Mouse (Mus musculus): ENCODE measurements around the gene Padi2.

The Padi2 gene

GRCm38 (mm10) chr4:140959128-140959679 lies 53.1 kb downstream of the Padi2 start:
- no peak for DNase-seq (ENCODE audit: low read depth, low spot score)

- no peak for DNase-seq (ENCODE audit: low read depth, low spot score)
Observed at GRCm38 (mm10) chr4:140959715-140960479, 53.8 kb downstream of the Padi2 start.

GRCm38 (mm10) chr4:140960781-140961466 lies 54.8 kb downstream of the Padi2 start, which contains the start of gene Sdhb:
Gene Sdhb (plus strand): TSS chr4:140961203.
- peak; percentile 99 for DNase-seq (ENCODE audit: low read depth, low spot score)

DNA sequence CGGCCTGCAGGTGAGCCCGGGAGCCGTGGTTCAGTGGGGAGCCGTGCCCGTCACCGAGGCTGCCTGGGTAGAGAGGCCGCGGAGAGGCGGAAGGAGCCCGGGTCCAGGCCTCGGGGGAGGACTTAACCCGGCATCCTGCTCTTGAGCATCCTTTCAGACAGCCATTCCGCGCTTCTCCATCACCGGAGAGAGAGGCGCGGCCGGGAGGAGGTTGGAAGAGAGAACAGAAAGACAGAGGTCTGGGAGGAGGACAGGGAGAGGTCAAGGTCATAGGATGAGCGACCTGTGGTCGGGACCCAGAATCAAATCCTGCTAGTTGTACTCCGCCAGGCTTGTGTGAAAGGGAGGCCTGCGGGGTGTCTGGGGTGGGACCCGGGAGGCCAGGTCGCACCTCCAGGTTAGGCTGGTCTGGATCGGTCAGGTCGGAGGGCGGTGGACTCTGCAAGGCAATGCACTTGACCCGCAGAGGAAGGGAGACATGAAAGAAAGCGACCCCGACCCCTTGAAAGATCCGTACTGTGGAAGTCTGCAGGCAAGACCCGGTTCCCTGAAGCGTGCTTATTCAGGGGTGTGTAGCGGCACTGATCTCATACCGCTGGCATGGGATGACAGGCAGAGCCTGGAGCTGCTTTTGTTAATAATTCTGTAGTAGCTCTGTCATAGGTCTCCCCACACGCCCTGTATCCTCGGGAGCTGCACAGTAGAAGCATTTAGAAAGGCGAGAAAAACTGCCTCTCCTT lies 55.5 kb downstream of the Padi2 start:
- DNase-seq (ENCODE audit: low read depth, low spot score): no peak

DNA sequence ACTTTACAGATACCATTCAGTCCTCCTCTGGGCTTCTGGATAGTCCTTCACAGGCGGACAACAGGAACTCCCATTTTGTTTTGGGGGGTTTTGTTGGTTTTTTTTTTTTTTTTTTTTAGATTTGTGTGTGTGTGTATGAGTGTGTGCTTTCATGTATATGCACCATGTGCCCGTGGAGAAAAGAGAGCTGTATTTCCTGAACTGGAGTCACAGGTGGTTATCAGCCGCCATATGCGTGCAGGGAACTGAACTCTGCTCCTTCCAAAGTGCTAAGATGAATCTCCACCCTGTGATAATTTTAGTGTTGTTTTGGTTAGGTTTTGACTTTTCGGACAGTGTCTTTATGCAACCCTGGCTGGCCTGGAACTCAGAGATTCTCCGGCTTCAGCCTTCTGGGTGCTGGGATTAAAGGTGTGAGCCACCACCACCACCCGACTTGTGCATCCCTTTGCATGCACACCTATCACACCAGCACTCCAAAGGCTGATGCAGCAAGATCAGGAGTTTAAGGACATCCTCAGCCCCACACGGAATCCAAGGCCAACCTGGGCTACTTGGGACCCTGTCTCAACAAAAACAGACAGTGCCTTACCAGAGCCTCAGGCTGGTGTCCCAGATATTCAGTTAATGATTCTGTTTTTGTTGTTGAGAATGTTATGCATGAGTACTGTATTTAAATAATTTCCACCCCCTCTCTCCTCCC lies 56.2 kb downstream of the Padi2 start:
- no peak for DNase-seq (ENCODE audit: low read depth, low spot score)

DNA sequence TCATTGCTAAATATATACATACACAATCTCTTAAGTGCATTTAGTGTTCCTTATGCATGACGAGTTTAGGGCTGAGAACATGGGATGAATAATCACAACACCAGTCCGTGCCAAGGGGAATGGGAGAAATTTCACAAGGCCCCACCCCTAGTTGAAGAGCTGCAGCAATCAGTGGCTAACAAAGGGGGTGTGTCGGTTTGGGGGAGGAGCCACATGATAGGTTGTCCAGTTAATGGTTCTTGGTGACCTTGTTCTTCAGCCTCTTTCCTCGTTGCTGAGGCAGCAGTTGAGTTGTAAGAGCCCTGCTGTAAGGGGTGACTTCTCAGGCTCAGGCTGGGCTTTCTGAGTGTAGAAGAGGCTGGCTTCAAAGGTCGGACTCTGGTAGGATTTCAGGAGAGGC lies 56.8 kb downstream of the Padi2 start:
- no peak for DNase-seq (ENCODE audit: low read depth, low spot score)

GRCm38 (mm10) chr4:140963941-140964597 lies 57.9 kb downstream of the Padi2 start:
- DNase-seq (ENCODE audit: low read depth, low spot score): no peak

- DNase-seq (ENCODE audit: low read depth, low spot score): peak; percentile 85
Observed at GRCm38 (mm10) chr4:140964620-140965019, 58.5 kb downstream of the Padi2 start.

GRCm38 (mm10) chr4:140967386-140968159 lies 61.4 kb downstream of the Padi2 start:
- DNase-seq (ENCODE audit: low read depth, low spot score): no peak

- DNase-seq (ENCODE audit: low read depth, low spot score): no peak
Observed at GRCm38 (mm10) chr4:140971691-140972090, 65.5 kb downstream of the Padi2 start.

GRCm38 (mm10) chr4:140974408-140974807 lies 68.3 kb downstream of the Padi2 start:
- DNase-seq (ENCODE audit: low read depth, low spot score): no peak

DNA sequence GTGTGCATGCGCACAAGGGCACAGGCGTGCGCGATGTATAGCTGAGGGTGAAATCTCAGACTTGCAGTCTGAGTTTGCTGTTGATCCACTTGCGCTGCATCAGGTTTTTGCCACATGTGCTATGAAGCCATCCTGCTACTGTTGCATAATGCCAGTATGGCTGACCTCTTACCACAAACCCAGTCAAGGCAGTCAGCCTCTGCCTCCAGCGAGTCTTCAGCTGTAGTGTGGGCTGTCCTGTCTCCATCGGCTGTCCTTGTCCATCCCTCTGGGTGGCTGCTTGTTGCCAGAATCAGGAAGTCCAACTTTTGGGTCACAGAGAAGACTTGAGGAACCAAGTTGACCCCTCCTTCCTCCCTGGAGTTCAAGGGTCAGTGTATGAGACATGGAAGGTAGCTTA lies 69.2 kb downstream of the Padi2 start:
- DNase-seq (ENCODE audit: low read depth, low spot score): no peak

GRCm38 (mm10) chr4:140977278-140977677 lies 71.1 kb downstream of the Padi2 start:
- no peak for DNase-seq (ENCODE audit: low read depth, low spot score)

GRCm38 (mm10) chr4:140977886-140978692 lies 71.9 kb downstream of the Padi2 start:
- no peak for DNase-seq (ENCODE audit: low read depth, low spot score)

DNA sequence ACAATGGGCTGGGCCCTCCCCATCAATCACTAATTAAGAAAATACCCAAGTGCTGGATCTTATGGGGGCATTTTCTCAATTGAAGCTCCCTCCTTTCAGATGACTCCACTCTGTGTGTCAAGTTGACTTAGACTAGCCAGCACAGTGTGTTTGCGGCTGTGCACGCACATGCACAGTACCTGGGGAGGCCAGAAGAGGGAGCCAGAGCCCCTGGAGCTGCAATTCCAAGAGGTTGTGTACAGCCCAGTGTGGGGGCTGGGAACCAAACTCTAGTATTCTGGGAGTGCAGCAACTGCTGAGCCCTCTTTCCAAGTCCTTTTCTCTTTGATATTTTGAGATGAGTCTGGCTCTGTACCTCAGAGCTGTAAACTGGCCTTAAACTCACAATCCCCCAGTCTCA lies 75.5 kb downstream of the Padi2 start:
- no peak for DNase-seq (ENCODE audit: low read depth, low spot score)

- DNase-seq (ENCODE audit: low read depth, low spot score): no peak
Observed at GRCm38 (mm10) chr4:140982808-140983207, 76.7 kb downstream of the Padi2 start.

GRCm38 (mm10) chr4:140983442-140983841 lies 77.3 kb downstream of the Padi2 start:
- DNase-seq (ENCODE audit: low read depth, low spot score): no peak

DNA sequence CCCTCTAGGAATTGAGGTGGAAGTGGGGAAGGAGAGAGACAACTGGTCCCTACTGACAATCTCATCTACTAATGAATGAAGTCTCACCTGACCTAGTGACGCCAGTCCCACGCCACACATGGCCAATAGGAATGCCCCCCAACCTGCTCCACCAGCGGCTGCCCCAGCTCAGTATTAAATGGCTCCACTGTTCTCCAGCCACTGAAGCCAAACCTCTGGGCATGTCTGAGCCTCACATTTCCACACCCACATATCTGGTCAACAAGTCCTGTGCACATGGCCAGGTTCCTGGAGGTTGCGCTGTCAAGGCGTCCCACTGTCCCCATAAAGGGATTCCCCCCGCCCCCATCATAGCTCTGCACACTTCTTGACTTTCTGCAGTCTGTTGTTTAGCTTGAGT lies 78.4 kb downstream of the Padi2 start:
- DNase-seq (ENCODE audit: low read depth, low spot score): no peak

DNA sequence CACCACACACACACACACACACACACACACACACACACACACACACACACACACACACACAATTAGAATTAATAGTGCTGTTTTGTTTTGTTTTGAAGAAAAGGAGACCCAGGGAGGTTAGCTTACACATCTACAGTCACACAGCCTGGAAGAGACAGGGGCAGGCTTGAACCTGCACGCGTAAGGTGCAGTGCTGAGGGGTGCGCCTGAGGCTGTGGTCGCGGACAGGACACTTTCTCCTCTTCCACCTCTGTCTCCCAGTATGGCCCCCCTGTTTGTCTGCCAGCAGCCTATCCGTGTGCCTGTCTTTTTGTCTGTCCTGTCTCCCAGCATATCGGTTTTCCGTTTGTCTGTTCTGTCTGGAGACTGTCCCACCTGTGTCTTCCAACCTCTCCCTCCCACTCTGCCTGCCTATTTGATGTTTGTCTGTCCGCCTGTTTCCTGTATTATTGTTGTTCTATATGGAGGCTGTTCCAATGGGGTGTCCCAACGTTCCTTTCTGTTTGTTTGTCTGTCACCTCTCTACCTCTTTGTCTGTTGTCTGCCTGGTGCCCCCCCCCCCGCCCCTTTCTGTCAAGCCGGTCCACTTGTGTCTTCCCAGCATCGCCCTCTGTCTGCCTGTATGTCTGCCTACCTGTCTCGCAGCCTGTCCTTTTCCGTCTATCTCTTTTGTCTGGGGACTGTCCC lies 80.0 kb downstream of the Padi2 start:
- no peak for DNase-seq (ENCODE audit: low read depth, low spot score)

Measured in mesoderm, embryonic 11.5 days (tissue).